ENCODE assay signal across 27 mouse cellular contexts in genomic region chr16:13748124-13748523, GRCm38 (mm10). TPM values are rescaled to one million over a fixed set of nuclear protein-coding genes. Genes with fewer than 3 reads are reported as not detected.
DNase-seq lines count a peak whose midpoint lies in the region; TF ChIP-seq lines count a peak whose summit lies in the region.
"Had no signal": no experiment of that assay in that cellular context is flagged by ENCODE, and none has a peak within 500 bp of the region (broad histone marks: within the 10 kb centered on the region; RNA-seq: fewer than 3 reads in every experiment).

No protein-coding gene starts in this region.

- H3K9me3 ChIP-seq in E14TG2a.4 (ENCODE audit: low read length): peaks cover 15% of the 10 kb centered on the region
- peaks cover 9% of the 10 kb centered on the region for H3K9me3 ChIP-seq in ES-Bruce4 (replicated peaks; ENCODE audit: control insufficient read depth, insufficient read depth, low read length, poor library complexity, severe bottlenecking)
- peaks cover 2% of the 10 kb centered on the region; the same call in 1 of the 2 replicates for H3K9me3 ChIP-seq in ES-E14 (ENCODE audit: control insufficient read depth, insufficient read depth, low read depth, low read length)
- H3K9me3 ChIP-seq: embryonic facial prominence, embryonic 10.5 days; embryonic facial prominence, embryonic 12.5 days; forebrain, embryonic 13.5 days; forebrain, embryonic 15.5 days had no signal

- H3K4me1 ChIP-seq in E14TG2a.4 (replicated peaks; ENCODE audit: low read depth, low read length): peaks cover 62% of the 10 kb centered on the region
- H3K4me1 ChIP-seq in ES-Bruce4 (ENCODE audit: control insufficient read depth, insufficient read depth, low read length): no peaks in the 10 kb centered on the region
- peaks cover 13% of the 10 kb centered on the region in 2 experiments for H3K4me1 ChIP-seq in ES-E14 (ENCODE audit: control insufficient read depth in 2 of 2, insufficient read depth in 2 of 2, low read length in 2 of 2, poor library complexity in 1 of 2)
- H3K4me1 ChIP-seq: embryonic facial prominence, embryonic 10.5 days; embryonic facial prominence, embryonic 12.5 days; forebrain, embryonic 13.5 days; forebrain, embryonic 15.5 days had no signal

- H3K27ac ChIP-seq in ES-Bruce4 (ENCODE audit: insufficient read depth, low read length): peak overlapping the region; percentile 100
- peak overlapping the region; percentile 90 for H3K27ac ChIP-seq in ES-E14 (ENCODE audit: insufficient read depth, low read depth, low read length, poor library complexity, severe bottlenecking)
- H3K27ac ChIP-seq in gastrocnemius, adult 2 months: no peak overlapping the region
- H3K27ac ChIP-seq: embryonic facial prominence, embryonic 10.5 days; embryonic facial prominence, embryonic 12.5 days; forebrain, embryonic 13.5 days; forebrain, embryonic 15.5 days had no signal

- intact Hi-C loops in gastrocnemius, adult 2 months (cut with DNase I): no loop called here

- TF ChIP-seq CTCF in E14TG2a.4 (conservative IDR thresholded peaks at IDR 0.05; ENCODE audit: low read length) (no peak), ES-Bruce4 (IDR thresholded peaks at IDR 0.05; ENCODE audit: low read depth, low read length) (no peak)
- no peak for TF ChIP-seq CTCF in gastrocnemius, adult 2 months (IDR thresholded peaks at IDR 0.05)

- peaks cover 5% of the 10 kb centered on the region; the same call in 1 of the 2 replicates for H3K36me3 ChIP-seq in E14TG2a.4 (ENCODE audit: insufficient read depth, low read length)
- H3K36me3 ChIP-seq in ES-Bruce4 (ENCODE audit: control insufficient read depth, insufficient read depth, low read length, poor library complexity, severe bottlenecking): no peaks in the 10 kb centered on the region
- H3K36me3 ChIP-seq in ES-E14 (ENCODE audit: control insufficient read depth, insufficient read depth, low read length, poor library complexity, severe bottlenecking): no peaks in the 10 kb centered on the region
- H3K36me3 ChIP-seq: embryonic facial prominence, embryonic 10.5 days; embryonic facial prominence, embryonic 12.5 days; forebrain, embryonic 15.5 days had no signal

- peak overlapping the region; percentile 14; the same call in 1 of the 2 replicates for H3K4me3 ChIP-seq in E14TG2a.4 (replicated peaks; ENCODE audit: low read length)
- H3K4me3 ChIP-seq in ES-Bruce4 (ENCODE audit: low read depth, low read length): no peak overlapping the region
- no peak overlapping the region for H3K4me3 ChIP-seq in ES-E14 (ENCODE audit: insufficient read depth in 1 of 2, low read depth in 1 of 2, low read length in 2 of 2, poor library complexity in 1 of 2, severe bottlenecking in 1 of 2)
- no peak overlapping the region for H3K4me3 ChIP-seq in gastrocnemius, adult 2 months
- H3K4me3 ChIP-seq: embryonic facial prominence, embryonic 10.5 days; embryonic facial prominence, embryonic 12.5 days; forebrain, embryonic 13.5 days; forebrain, embryonic 15.5 days had no signal

- in situ Hi-C loops in ES-E14 (cut with MboI; ENCODE audit: low sequenced_read_pairs in 2 of 2, unreplicated experiment in 2 of 2): no loop called here

- TF ChIP-seq EP300 in ES-Bruce4 (IDR thresholded peaks at IDR 0.05; ENCODE audit: insufficient read depth, low read depth, low read length): no peak

- TF ChIP-seq POLR2A in ES-Bruce4 (IDR thresholded peaks at IDR 0.05; ENCODE audit: insufficient read depth, low read length): no peak

- H3K9ac ChIP-seq in ES-Bruce4 (ENCODE audit: low read depth, poor library complexity, severe bottlenecking) (peak overlapping the region; percentile 58; the same call in 1 of the 2 replicates), ES-E14 (ENCODE audit: insufficient read depth, low read depth, low read length, poor library complexity, severe bottlenecking) (peak overlapping the region; percentile 27; the same call in 1 of the 2 replicates)
- H3K9ac ChIP-seq: embryonic facial prominence, embryonic 12.5 days; forebrain, embryonic 13.5 days; forebrain, embryonic 15.5 days; forebrain, postnatal 0 days had no signal

- DNase-seq in ES-E14 (ENCODE audit: low read depth, low spot score) (no peak), ZHBTc4 (ENCODE audit: low read depth, low spot score) (peak; percentile 43), MN1 (ENCODE audit: low spot score) (no peak)
- DNase-seq in spleen, postnatal 4 days (ENCODE audit: low spot score in 2 of 2): no peak
- DNase-seq in gastrocnemius, adult 2 months: no peak
- DNase-seq: adrenal gland, adult 8-10 months; adrenal gland, postnatal 14 days; adrenal gland, postnatal 36 days; cerebellum, adult 11-12 months; cerebellum, adult 2 months; cerebellum, adult 9-10 months; cerebellum, postnatal 10 days; cerebellum, postnatal 25 days; forebrain, postnatal 0 days had no signal

- H3K27me3 ChIP-seq in E14TG2a.4 (ENCODE audit: insufficient read depth, low read length) (no peaks in the 10 kb centered on the region), ES-Bruce4 (ENCODE audit: control insufficient read depth, insufficient read depth, low read length, poor library complexity, severe bottlenecking) (no peaks in the 10 kb centered on the region)
- H3K27me3 ChIP-seq: forebrain, embryonic 13.5 days; forebrain, embryonic 15.5 days had no signal

TF ChIP-seq in ES-E14, 5 proteins besides CTCF, POLR2A, EP300 and RAD21:
- TF ChIP-seq CHD2 (IDR thresholded peaks at IDR 0.05; ENCODE audit: low read depth, low read length) (0 out of 2 replicates have a peak, but pooled peaks have one; percentile 56), ZC3H11A (IDR thresholded peaks at IDR 0.05; ENCODE audit: borderline replicate concordance, low read depth, low read length) (no peak), MAFK (IDR thresholded peaks at IDR 0.05; ENCODE audit: insufficient read depth, low read depth, low read length) (no peak)
TF ChIP-seq in ES-E14: peak in this region for 1.

RNA-seq across cellular contexts. Expression of gene Pla2g10, which starts 17.3 kb away (rescaled TPM):
- polyA plus RNA-seq in ES-Bruce4 (2011; ENCODE audit: insufficient read depth, insufficient read length, low read depth, missing spikeins): 7.8 and 11.8 TPM in 2 replicates
- total RNA-seq in ES-E14 (2012; rRNA removed): 38.9 and 43.6 TPM in 2 replicates
- total RNA-seq in gastrocnemius, adult 2 months (2021): not detected
- total RNA-seq: adrenal gland, adult 18-20 months; adrenal gland, adult 8-10 months; adrenal gland, postnatal 14 days; adrenal gland, postnatal 36 days; forebrain, postnatal 0 days; MEL had no signal
- polyA plus RNA-seq: activated CD4-positive, CD25-positive, alpha-beta regulatory T cell, adult 4 months; C2C12; cerebellum, adult 2 months; cortical plate, adult 2 months; embryonic facial prominence, embryonic 12.5 days; forebrain, embryonic 11.5 days; forebrain, embryonic 15.5 days; Patski had no signal

RNA-seq across cellular contexts. Expression of gene Rrn3, which starts 32.4 kb away (rescaled TPM):
- 131 and 134 TPM in 2 replicates for polyA plus RNA-seq in ES-Bruce4 (2011; ENCODE audit: insufficient read depth, insufficient read length, low read depth, missing spikeins)
- total RNA-seq in ES-E14 (2012; rRNA removed): 125 and 147 TPM in 2 replicates
- 10 to 100 TPM; 37.0 to 37.3 TPM for total RNA-seq in gastrocnemius, adult 2 months (2021)

Comparison
In these comparisons a context has a peak if more than half of its experiments do, and no peak if none do; other contexts are left out.
1. RNA of gene Pla2g10, which starts 17.3 kb away (total RNA-seq): 38.9 to 43.6 TPM in ES-E14; not detected in gastrocnemius, adult 2 months; every median in the first group is over 10 times any median in the second.